ENCODE assay signal across 15 mouse cellular contexts in the genomic region with DNA sequence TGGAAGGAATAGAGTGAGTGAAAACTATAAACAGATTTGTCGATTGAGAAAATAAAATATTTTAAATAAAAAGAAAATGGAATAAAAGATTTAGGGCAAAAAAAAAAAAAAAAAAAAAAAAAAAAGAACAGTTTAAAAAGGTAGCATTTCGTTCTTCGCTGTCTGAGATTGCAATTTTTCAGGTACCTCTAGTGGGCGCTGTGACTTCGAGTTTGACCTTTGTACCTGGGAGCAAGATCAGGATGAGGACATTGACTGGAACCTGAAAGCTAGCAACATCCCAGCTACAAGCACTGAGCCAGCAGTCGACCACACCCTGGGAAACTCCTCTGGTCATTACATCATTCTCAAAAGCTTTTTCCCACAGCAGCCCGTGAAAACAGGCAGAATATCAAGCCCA.
A peak's percentile ranks its signal among the peaks of the same experiment; 100 is the strongest.
DNase-seq lines count a peak whose midpoint lies in the region; ATAC-seq and TF ChIP-seq lines count a peak whose summit lies in the region.
"Had no signal": no experiment of that assay in that cellular context is flagged by ENCODE, and none has a peak within 500 bp of the region (broad histone marks: within the 10 kb centered on the region; RNA-seq: fewer than 3 reads in every experiment).

No protein-coding gene starts in this region.

- CTCF ChIA-PET in Patski (lab: Charles Lee) = interaction anchor here (1.2 kb wide), 1 partner anchor 443 kb away, joined by 3 read pairs; no protein-coding TSS in a partner anchor

- peak; percentile 2 for DNase-seq in embryo, embryonic 10.5 days (ENCODE audit: low spot score)
- DNase-seq in embryo, embryonic 9.5 days (ENCODE audit: extremely low spot score) = no peak
- DNase-seq in layer of hippocampus, adult 2 months (ENCODE audit: low spot score in 2 of 2) = no peak
- DNase-seq in layer of hippocampus, postnatal 36 days = no peak
- DNase-seq in A20 (ENCODE audit: low read depth, low spot score) (peak; percentile 4), Patski (ENCODE audit: low read depth, low spot score) (no peak)
- no peak for DNase-seq in urinary bladder, postnatal 14 days (ENCODE audit: low spot score)
- DNase-seq in urinary bladder, postnatal 10 days (ENCODE audit: low spot score) = no peak
- DNase-seq: B cell, adult 2 months; cerebellum, adult 18-20 months; heart, adult 11 months had no signal

- no peak overlapping the region for H3K4me3 ChIP-seq in layer of hippocampus, adult 2 months
- H3K4me3 ChIP-seq: forebrain, embryonic 12.5 days; hindbrain, embryonic 15.5 days; megakaryocyte, embryonic 14.5 days had no signal

- in situ Hi-C loops in Patski (cut with MboI; ENCODE audit: low pct_unique_long_range_greater_than_20kb) = no loop called here

- no peak for ATAC-seq in Patski
- ATAC-seq: midbrain, embryonic 16.5 days had no signal

- peak; percentile 53 for TF ChIP-seq CTCF in layer of hippocampus, adult 2 months (conservative IDR thresholded peaks at IDR 0.05)
- TF ChIP-seq CTCF in Patski (IDR thresholded peaks at IDR 0.05) = peak; percentile 49

- H3K27ac ChIP-seq in layer of hippocampus, adult 2 months = no peak overlapping the region
- H3K27ac ChIP-seq: forebrain, embryonic 12.5 days; hindbrain, embryonic 15.5 days had no signal

- H3K27me3 ChIP-seq in Patski = no peaks in the 10 kb centered on the region
- H3K27me3 ChIP-seq: forebrain, embryonic 12.5 days; hindbrain, embryonic 15.5 days; megakaryocyte, embryonic 14.5 days had no signal

- POLR2A ChIA-PET in Patski (lab: Charles Lee) = no interaction called here

Comparison
In these comparisons a context has a peak if more than half of its experiments do, and no peak if none do; other contexts are left out.
1. DNase-seq: peak in embryo, embryonic 10.5 days (single experiment) and A20 (single experiment); none in embryo, embryonic 9.5 days (single experiment), layer of hippocampus, adult 2 months (0 of 2), layer of hippocampus, postnatal 36 days (0 of 2), Patski (single experiment), urinary bladder, postnatal 14 days (single experiment) and urinary bladder, postnatal 10 days (single experiment).